ENCODE assay signal across 13 mouse cellular contexts in the genomic region with DNA sequence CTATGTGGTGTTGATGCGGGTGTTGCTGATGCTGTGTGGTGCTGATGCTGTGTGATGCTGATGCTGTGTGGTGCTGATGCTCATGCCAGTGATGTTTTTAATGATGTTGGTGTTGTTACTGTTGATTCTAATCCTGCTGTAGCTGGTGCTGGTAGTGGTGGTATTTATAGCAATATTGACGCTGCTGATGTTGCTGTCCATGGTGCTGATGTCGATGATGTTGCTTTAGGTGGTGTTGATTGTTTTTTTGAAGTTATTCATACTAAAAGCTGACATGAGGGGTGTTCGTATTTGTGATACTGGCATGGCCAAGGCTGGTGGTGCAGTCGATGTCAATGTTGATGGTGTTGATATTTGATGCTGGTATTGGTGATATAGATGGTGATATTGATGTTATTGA.
DNase-seq lines count a peak whose midpoint lies in the region; ATAC-seq and TF ChIP-seq lines count a peak whose summit lies in the region.
"Had no signal": no experiment of that assay in that cellular context is flagged by ENCODE, and none has a peak within 500 bp of the region (broad histone marks: within the 10 kb centered on the region; RNA-seq: fewer than 3 reads in every experiment).

No protein-coding gene starts in this region.

- ATAC-seq in liver, embryonic 12.5 days = no peak
- ATAC-seq in embryonic facial prominence, embryonic 11.5 days (replicated peaks; ENCODE audit: insufficient number of reproducible peaks, low FRiP score, low TSS enrichment, low read depth) = no peak
- ATAC-seq in activated CD4-positive, CD25-positive, alpha-beta regulatory T cell, adult 4 months = no peak
- ATAC-seq: midbrain, embryonic 16.5 days had no signal

- H3K27me3 ChIP-seq in liver, embryonic 12.5 days (replicated peaks) = no peaks in the 10 kb centered on the region
- no peaks in the 10 kb centered on the region for H3K27me3 ChIP-seq in embryonic facial prominence, embryonic 11.5 days (ENCODE audit: control insufficient read depth, insufficient read depth, low read length)
- H3K27me3 ChIP-seq: limb, embryonic 15.5 days had no signal

- no peaks in the 10 kb centered on the region for H3K4me1 ChIP-seq in liver, embryonic 12.5 days
- H3K4me1 ChIP-seq in ES-E14 (ENCODE audit: control insufficient read depth in 2 of 2, insufficient read depth in 2 of 2, low read length in 2 of 2, poor library complexity in 1 of 2) = peaks cover 0 to 2% of the 10 kb centered on the region in 2 experiments; a peak in 1 of 4 replicates
- H3K4me1 ChIP-seq in embryonic facial prominence, embryonic 11.5 days (ENCODE audit: control insufficient read depth, insufficient read depth, low read length) = no peaks in the 10 kb centered on the region
- H3K4me1 ChIP-seq: limb, embryonic 15.5 days had no signal

- H3K27ac ChIP-seq in liver, embryonic 12.5 days = no peak overlapping the region
- no peak overlapping the region for H3K27ac ChIP-seq in ES-E14 (ENCODE audit: insufficient read depth, low read depth, low read length, poor library complexity, severe bottlenecking)
- H3K27ac ChIP-seq in embryonic facial prominence, embryonic 11.5 days (replicated peaks; ENCODE audit: low read depth, low read length) = no peak overlapping the region
- H3K27ac ChIP-seq: limb, embryonic 15.5 days had no signal

- peak; percentile 6 for DNase-seq in gastrocnemius, adult 18-20 months (ENCODE audit: low spot score)
- DNase-seq in gastrocnemius, adult 8-10 months (ENCODE audit: low spot score in 2 of 2) = no peak
- DNase-seq in liver (peak; percentile 18), ES-E14 (ENCODE audit: low read depth, low spot score) (peak; percentile 24)
- DNase-seq in embryonic facial prominence, embryonic 11.5 days (ENCODE audit: low spot score) = peak; percentile 77
- DNase-seq in cerebellum, postnatal 10 days = no peak
- DNase-seq: right cerebral cortex, postnatal 25 days; thymus, adult 18-20 months had no signal

- 37% methylated on average over 5 of the region's 5 CpGs for WGBS in liver, embryonic 12.5 days (ENCODE audit: insufficient replicate concordance)
- 56% methylated on average over 5 of the region's 5 CpGs for WGBS in embryonic facial prominence, embryonic 11.5 days

- no peaks in the 10 kb centered on the region for H3K36me3 ChIP-seq in liver, embryonic 12.5 days
- H3K36me3 ChIP-seq in ES-E14 (ENCODE audit: control insufficient read depth, insufficient read depth, low read length, poor library complexity, severe bottlenecking) = no peaks in the 10 kb centered on the region
- no peaks in the 10 kb centered on the region for H3K36me3 ChIP-seq in embryonic facial prominence, embryonic 11.5 days (replicated peaks; ENCODE audit: control insufficient read depth, insufficient read depth, low read depth, low read length)
- H3K36me3 ChIP-seq: limb, embryonic 15.5 days had no signal

- H3K4me3 ChIP-seq in liver, embryonic 12.5 days = no peak overlapping the region
- no peak overlapping the region for H3K4me3 ChIP-seq in ES-E14 (ENCODE audit: insufficient read depth in 1 of 2, low read depth in 1 of 2, low read length in 2 of 2, poor library complexity in 1 of 2, severe bottlenecking in 1 of 2)
- no peak overlapping the region for H3K4me3 ChIP-seq in embryonic facial prominence, embryonic 11.5 days (ENCODE audit: low read depth, low read length)
- H3K4me3 ChIP-seq: erythroblast, embryonic 14.5 days; limb, embryonic 15.5 days had no signal

- no peaks in the 10 kb centered on the region; the same call in none of the 2 replicates for H3K9me3 ChIP-seq in liver, embryonic 12.5 days (replicated peaks)
- H3K9me3 ChIP-seq in ES-E14 (ENCODE audit: control insufficient read depth, insufficient read depth, low read depth, low read length) = no peaks in the 10 kb centered on the region
- H3K9me3 ChIP-seq in embryonic facial prominence, embryonic 11.5 days (replicated peaks; ENCODE audit: control insufficient read depth, low read length) = no peaks in the 10 kb centered on the region
- H3K9me3 ChIP-seq: limb, embryonic 15.5 days had no signal

- H3K4me2 ChIP-seq in liver, embryonic 12.5 days = no peak overlapping the region
- no peak overlapping the region for H3K4me2 ChIP-seq in embryonic facial prominence, embryonic 11.5 days (ENCODE audit: low read depth, low read length)
- H3K4me2 ChIP-seq: limb, embryonic 15.5 days had no signal

- no peak overlapping the region for H3K9ac ChIP-seq in liver, embryonic 12.5 days
- H3K9ac ChIP-seq in ES-E14 (ENCODE audit: insufficient read depth, low read depth, low read length, poor library complexity, severe bottlenecking) = no peak overlapping the region
- H3K9ac ChIP-seq in embryonic facial prominence, embryonic 11.5 days (replicated peaks; ENCODE audit: low read length) = no peak overlapping the region
- H3K9ac ChIP-seq: limb, embryonic 15.5 days had no signal

- in situ Hi-C loops in ES-E14 (cut with MboI; ENCODE audit: low sequenced_read_pairs in 2 of 2, unreplicated experiment in 2 of 2) = no loop called here

TF ChIP-seq in ES-E14, 5 proteins besides CTCF, POLR2A, EP300 and RAD21:
- TF ChIP-seq MAFK (IDR thresholded peaks at IDR 0.05; ENCODE audit: insufficient read depth, low read depth, low read length) (no peak), ZC3H11A (IDR thresholded peaks at IDR 0.05; ENCODE audit: borderline replicate concordance, low read depth, low read length) (no peak), CHD2 (IDR thresholded peaks at IDR 0.05; ENCODE audit: low read depth, low read length) (no peak), ZNF384 (IDR thresholded peaks at IDR 0.05; ENCODE audit: low read depth, low read length) (no peak), HCFC1 (IDR thresholded peaks at IDR 0.05; ENCODE audit: borderline replicate concordance, insufficient read depth, low read length) (no peak)

Comparison
In these comparisons a context has a peak if more than half of its experiments do, and no peak if none do; other contexts are left out.
1. DNase-seq: peak in gastrocnemius, adult 18-20 months (single experiment), liver (single experiment), ES-E14 (single experiment) and embryonic facial prominence, embryonic 11.5 days (single experiment); none in gastrocnemius, adult 8-10 months (0 of 2) and cerebellum, postnatal 10 days (0 of 2).